In the genomic region with DNA sequence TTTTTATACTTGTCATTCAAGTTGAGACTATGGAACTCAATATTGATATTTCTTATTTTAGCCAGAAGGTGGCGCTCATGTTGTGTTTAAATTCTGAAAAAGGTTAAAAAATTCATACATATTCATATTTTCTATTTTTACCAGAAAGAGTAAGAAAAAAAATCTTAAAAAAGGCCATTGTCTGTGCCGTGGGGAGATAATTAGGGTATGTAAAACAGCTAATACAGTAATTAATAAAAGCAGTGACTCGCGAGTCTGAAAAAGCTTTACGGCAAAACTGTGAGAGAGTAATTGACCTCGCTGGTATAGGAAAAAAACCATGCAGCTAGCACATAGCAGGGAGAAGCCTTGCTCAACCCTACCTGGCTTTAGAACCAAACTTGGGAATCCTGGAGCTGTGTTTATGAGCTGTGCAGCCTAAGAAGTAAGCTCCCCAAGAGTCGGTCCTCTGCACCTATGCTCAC, we compare ENCODE assay signal across 15 mouse cellular contexts.
DNase-seq lines count a peak whose midpoint lies in the region; ATAC-seq and TF ChIP-seq lines count a peak whose summit lies in the region.
"Had no signal": no experiment of that assay in that cellular context is flagged by ENCODE, and none has a peak within 500 bp of the region (broad histone marks: within the 10 kb centered on the region; RNA-seq: fewer than 3 reads in every experiment).

No protein-coding gene starts in this region.

- no peaks in the 10 kb centered on the region for H3K27me3 ChIP-seq in lung, postnatal 0 days (replicated peaks; ENCODE audit: insufficient read depth, low read length)
- H3K27me3 ChIP-seq in midbrain, postnatal 0 days (ENCODE audit: insufficient read depth, low read length): no peaks in the 10 kb centered on the region
- H3K27me3 ChIP-seq in thymus, adult 2 months (ENCODE audit: control insufficient read depth, insufficient read depth, low read length): no peaks in the 10 kb centered on the region
- H3K27me3 ChIP-seq: stomach, embryonic 15.5 days had no signal

- no peak overlapping the region for H3K4me3 ChIP-seq in lung, postnatal 0 days (ENCODE audit: low read depth, low read length)
- no peak overlapping the region for H3K4me3 ChIP-seq in midbrain, postnatal 0 days (ENCODE audit: low read depth, low read length)
- no peak overlapping the region for H3K4me3 ChIP-seq in thymus, adult 2 months (ENCODE audit: control insufficient read depth, insufficient read depth, low read length)
- H3K4me3 ChIP-seq: erythroblast, embryonic 14.5 days; myocyte; stomach, embryonic 15.5 days had no signal

- 71% methylated on average over 7 of the region's 7 CpGs for WGBS in lung, postnatal 0 days
- WGBS in midbrain, postnatal 0 days: 50% methylated on average over 7 of the region's 7 CpGs
- WGBS in thymus, adult 2 months: 68% methylated on average over 7 of the region's 7 CpGs

- peak; percentile 31; the same call in 1 of the 2 replicates for TF ChIP-seq CTCF in lung, postnatal 0 days (IDR thresholded peaks at IDR 0.05)
- TF ChIP-seq CTCF in midbrain, postnatal 0 days (IDR thresholded peaks at IDR 0.05): peak; percentile 69
- no peak for TF ChIP-seq CTCF in thymus, adult 2 months (IDR thresholded peaks at IDR 0.05; ENCODE audit: borderline replicate concordance, control insufficient read depth, extremely low read depth, insufficient read depth, low read length, poor library complexity)

- ATAC-seq in frontal cortex, adult (ENCODE audit: low TSS enrichment): peak; percentile 38
- no peak for ATAC-seq in lung, postnatal 0 days
- ATAC-seq in midbrain, postnatal 0 days (ENCODE audit: low FRiP score): no peak

- TF ChIP-seq EP300 in lung, postnatal 0 days (IDR thresholded peaks at IDR 0.05): no peak

- H3K4me2 ChIP-seq in lung, postnatal 0 days (replicated peaks; ENCODE audit: low read depth, low read length): no peak overlapping the region
- no peak overlapping the region for H3K4me2 ChIP-seq in midbrain, postnatal 0 days (ENCODE audit: low read depth, low read length, poor library complexity, severe bottlenecking)
- H3K4me2 ChIP-seq: stomach, embryonic 15.5 days had no signal

- no peak overlapping the region for H3K27ac ChIP-seq in lung, postnatal 0 days (ENCODE audit: low read length)
- peak overlapping the region; percentile 47; the same call in 1 of the 2 replicates for H3K27ac ChIP-seq in midbrain, postnatal 0 days (ENCODE audit: low read depth, low read length)
- H3K27ac ChIP-seq in thymus, adult 2 months (ENCODE audit: control insufficient read depth, insufficient read depth, low read length): no peak overlapping the region
- H3K27ac ChIP-seq: stomach, embryonic 15.5 days had no signal

- H3K9me3 ChIP-seq in lung, postnatal 0 days (ENCODE audit: low read length): no peaks in the 10 kb centered on the region
- no peaks in the 10 kb centered on the region for H3K9me3 ChIP-seq in midbrain, postnatal 0 days (ENCODE audit: low read length)
- H3K9me3 ChIP-seq: stomach, embryonic 15.5 days had no signal

- DNase-seq in frontal cortex, postnatal 14 days (ENCODE audit: low spot score in 2 of 2): no peak
- peak; percentile 40 for DNase-seq in lung, postnatal 0 days (ENCODE audit: low spot score)
- DNase-seq in lung, postnatal 10 days: no peak
- DNase-seq in adipocyte (ENCODE audit: low spot score): peak; percentile 16
- peak; percentile 57 for DNase-seq in midbrain, postnatal 0 days (ENCODE audit: low spot score)
- no peak for DNase-seq in adrenal gland, adult 18-20 months (ENCODE audit: low spot score in 2 of 2)
- DNase-seq in thymus, adult 2 months: no peak
- DNase-seq: adrenal gland, adult 2 months; cerebellum, adult 8-10 months; heart, postnatal 4 days; lung, postnatal 14 days had no signal

- H3K36me3 ChIP-seq in lung, postnatal 0 days (ENCODE audit: insufficient read depth, low read length): no peaks in the 10 kb centered on the region
- H3K36me3 ChIP-seq in midbrain, postnatal 0 days (ENCODE audit: insufficient read depth, low read length): no peaks in the 10 kb centered on the region
- H3K36me3 ChIP-seq in thymus, adult 2 months (ENCODE audit: control insufficient read depth, insufficient read depth, low read length): no peaks in the 10 kb centered on the region
- H3K36me3 ChIP-seq: stomach, embryonic 15.5 days had no signal

- H3K9ac ChIP-seq in lung, postnatal 0 days (replicated peaks; ENCODE audit: low read depth): no peak overlapping the region
- no peak overlapping the region for H3K9ac ChIP-seq in midbrain, postnatal 0 days (replicated peaks; ENCODE audit: low read length, poor library complexity, severe bottlenecking)
- H3K9ac ChIP-seq: stomach, embryonic 15.5 days had no signal

- no peaks in the 10 kb centered on the region for H3K4me1 ChIP-seq in lung, postnatal 0 days (ENCODE audit: insufficient read depth, low read depth, low read length)
- no peaks in the 10 kb centered on the region for H3K4me1 ChIP-seq in midbrain, postnatal 0 days (ENCODE audit: insufficient read depth, low read length)
- no peaks in the 10 kb centered on the region for H3K4me1 ChIP-seq in thymus, adult 2 months (replicated peaks; ENCODE audit: control insufficient read depth, insufficient read depth, low read length)
- H3K4me1 ChIP-seq: stomach, embryonic 15.5 days had no signal

- TF ChIP-seq POLR2A in thymus, adult 2 months (IDR thresholded peaks at IDR 0.05; ENCODE audit: control insufficient read depth, extremely low read depth, insufficient read depth, low read length, poor library complexity): no peak

Comparison
In these comparisons a context has a peak if more than half of its experiments do, and no peak if none do; other contexts are left out.
1. DNase-seq: peak in lung, postnatal 0 days (single experiment), adipocyte (single experiment) and midbrain, postnatal 0 days (single experiment); none in frontal cortex, postnatal 14 days (0 of 2), lung, postnatal 10 days (single experiment), adrenal gland, adult 18-20 months (0 of 2) and thymus, adult 2 months (single experiment).